Mouse (Mus musculus) small intestine, adult 2 months (tissue): ENCODE results near the gene Cyp27a1. TPM values are rescaled to one million over a fixed set of nuclear protein-coding genes. Genes with fewer than 3 reads are reported as not detected.

Source experiments
- H3K27ac ChIP-seq: fragments of 200-500 bp; 2 replicates; pipeline ENCODE4 v1.5.1; 2012; ENCODE audit warnings: low read depth, low read length, control low read depth, inconsistent platforms; ENCODE audit not compliant: insufficient read depth
- H3K27me3 ChIP-seq: fragments of 200-500 bp; 2 replicates; pipeline ENCODE4 v1.6.1; 2012; ENCODE audit warnings: mild to moderate bottlenecking, moderate library complexity, low read length, inconsistent platforms; ENCODE audit not compliant: control insufficient read depth, insufficient read depth
- H3K36me3 ChIP-seq: fragments of 200-500 bp; 2 replicates; pipeline ENCODE4 v1.6.1; 2012; ENCODE audit warnings: mild to moderate bottlenecking, low read length, control low read depth, inconsistent platforms; ENCODE audit not compliant: control insufficient read depth, insufficient read depth
- H3K4me1 ChIP-seq: fragments of 200-500 bp; 2 replicates; pipeline ENCODE4 v1.6.1; 2012; ENCODE audit warnings: low read length, inconsistent platforms, mixed read lengths; ENCODE audit not compliant: control insufficient read depth, insufficient read depth, insufficient read length
- H3K4me3 ChIP-seq: fragments of 200-500 bp; 2 replicates; pipeline ENCODE4 v1.5.1; 2012; ENCODE audit warnings: low read depth, mild to moderate bottlenecking, control low read depth, inconsistent platforms, low read length, moderate library complexity
- CTCF ChIP-seq: fragments of 200-500 bp; IDR thresholded peaks from 2 replicates; pipeline ENCODE4 v1.5.1; 2012; ENCODE audit warnings: low read depth, mild to moderate bottlenecking, control low read depth, inconsistent platforms, low read length, moderate library complexity, mixed read lengths; ENCODE audit not compliant: insufficient replicate concordance, insufficient read length; ENCODE audit errors: extremely low read depth
- POLR2A ChIP-seq: fragments of 200-500 bp; IDR thresholded peaks from 2 replicates; pipeline ENCODE4 v1.6.1; 2012; ENCODE audit warnings: low read depth, mild to moderate bottlenecking, control low read depth, inconsistent platforms, low read length, moderate library complexity
- WGBS: fragments of 180-500 bp; shearing (Covaris S2); methylation state at CpG from one replicate; pipeline ENCODE4 v1.1.7; 2018; 5-methylcytosine and 5-hydroxymethylcytosine counted together
- polyA plus RNA-seq: library from polyadenylated mRNA; depleted of rRNA; stranded (reverse); fragments of >200 nt; gene quantifications from 2 replicates; pipeline ENCODE4 v1.2.3, GENCODE M21; 2012; rRNA removed

The Cyp27a1 gene
- polyA plus RNA-seq, 1 experiment, result 36.2 TPM

- WGBS, result 24% methylated on average over 14 of the region's 14 CpGs
- H3K27ac ChIP-seq, result no peak overlapping the region
- H3K36me3 ChIP-seq, result no peaks in the 10 kb centered on the region
- TF ChIP-seq POLR2A (no peak), CTCF (no peak)
- H3K4me1 ChIP-seq, result peaks cover 11% of the 10 kb centered on the region
- no peak overlapping the region for H3K4me3 ChIP-seq
- H3K27me3 ChIP-seq, result peaks cover 27% of the 10 kb centered on the region
These were observed 68.7 kb downstream of the Cyp27a1 start for GRCm38 (mm10) chr1:74782045-74782444.

DNA sequence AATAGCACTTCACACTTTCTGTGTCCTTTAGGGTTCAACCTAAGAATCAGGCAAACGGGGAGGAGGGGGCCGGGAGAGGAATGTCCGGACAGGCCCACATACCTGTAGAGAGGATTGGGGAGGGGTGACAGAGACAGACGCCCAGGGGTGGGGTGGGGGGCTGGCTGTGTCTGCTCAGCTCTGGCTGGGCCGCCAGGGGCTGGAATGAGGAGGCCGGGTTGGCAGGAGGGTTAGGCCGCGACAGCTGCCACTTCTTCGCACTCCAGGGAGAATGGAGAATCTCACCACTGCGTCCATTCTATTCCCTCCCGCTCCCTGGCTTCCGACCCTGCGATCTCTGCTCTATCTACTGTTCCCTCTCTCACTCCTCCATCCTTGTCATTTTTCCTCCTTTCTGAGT is 70.2 kb downstream of the Cyp27a1 start:
- H3K4me3 ChIP-seq, result no peak overlapping the region; the same call in 1 of the 2 replicates

DNA sequence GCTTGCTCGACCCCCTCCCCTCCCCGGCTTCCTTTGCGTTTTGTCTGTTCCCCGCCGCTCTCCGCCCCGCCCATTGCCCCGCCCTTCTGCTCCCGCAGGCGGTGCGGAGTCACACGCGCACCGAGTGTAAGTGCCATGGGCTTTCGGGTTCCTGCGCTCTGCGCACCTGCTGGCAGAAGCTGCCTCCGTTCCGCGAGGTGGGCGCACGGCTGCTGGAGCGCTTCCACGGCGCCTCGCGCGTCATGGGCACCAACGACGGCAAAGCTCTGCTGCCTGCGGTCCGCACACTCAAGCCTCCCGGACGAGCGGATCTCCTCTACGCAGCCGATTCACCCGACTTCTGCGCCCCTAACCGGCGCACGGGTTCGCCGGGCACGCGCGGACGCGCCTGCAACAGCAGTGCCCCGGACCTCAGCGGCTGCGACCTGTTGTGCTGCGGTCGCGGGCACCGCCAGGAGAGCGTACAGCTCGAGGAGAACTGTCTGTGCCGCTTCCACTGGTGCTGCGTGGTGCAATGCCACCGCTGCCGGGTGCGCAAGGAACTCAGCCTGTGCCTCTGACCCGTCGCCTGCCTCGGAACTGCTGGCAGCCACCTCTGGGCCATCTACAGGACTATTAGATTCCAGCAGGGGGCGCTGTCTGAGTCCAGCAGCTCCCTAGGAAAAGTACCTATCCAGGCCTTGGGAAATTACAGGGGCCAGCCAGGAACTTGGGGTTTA is 70.8 kb downstream of the Cyp27a1 start:
- WGBS, result under 1% methylated on average over 67 of the region's 67 CpGs
- H3K27me3 ChIP-seq, result peaks cover 34% of the 10 kb centered on the region
- peak overlapping the region; percentile 56 for H3K4me3 ChIP-seq
- H3K36me3 ChIP-seq, result no peaks in the 10 kb centered on the region
- no peak overlapping the region for H3K27ac ChIP-seq
- no peak for TF ChIP-seq POLR2A
- peak; percentile 65; the same call in 1 of the 2 replicates for TF ChIP-seq CTCF
- peaks cover 11% of the 10 kb centered on the region for H3K4me1 ChIP-seq

More for the DNA sequence above, 70.2 kb downstream of the Cyp27a1 start:
- TF ChIP-seq CTCF, result no peak
- TF ChIP-seq POLR2A, result no peak
- 9% methylated on average over 13 of the region's 13 CpGs for WGBS
- Histone ChIP-seq H3K36me3 (no peaks in the 10 kb centered on the region), H3K27ac (no peak overlapping the region), H3K27me3 (peaks cover 30% of the 10 kb centered on the region), H3K4me1 (peaks cover 11% of the 10 kb centered on the region)

Other genes with a start within 250 kb of the Cyp27a1 start
- gene Cnot9, start 207.5 kb upstream of the Cyp27a1 start, polyA plus RNA-seq, result 9.0 and 16.4 TPM in 2 replicates
- gene Plcd4, start 170.7 kb upstream of the Cyp27a1 start, polyA plus RNA-seq, result not detected in 2 replicates
- 0.33 and 1.2 TPM in 2 replicates for gene Usp37, start 169.3 kb upstream of the Cyp27a1 start, polyA plus RNA-seq
- gene Zfp142, start 125.3 kb upstream of the Cyp27a1 start, polyA plus RNA-seq, result 5.0 and 8.5 TPM in 2 replicates
- gene Bcs1l, start 125.3 kb upstream of the Cyp27a1 start, polyA plus RNA-seq, result 5.3 and 5.9 TPM in 2 replicates
- gene Rnf25, start 112.2 kb upstream of the Cyp27a1 start, polyA plus RNA-seq, result 18.8 and 31.3 TPM in 2 replicates
- gene Stk36, start 112.1 kb upstream of the Cyp27a1 start, polyA plus RNA-seq, result 1.1 and 1.4 TPM in 2 replicates
- gene Ttll4, start 51.8 kb upstream of the Cyp27a1 start, polyA plus RNA-seq, result 5.7 and 8.4 TPM in 2 replicates
- 1.5 TPM in 1 of 2 replicates, not detected in the other for gene Prkag3, start 35.6 kb downstream of the Cyp27a1 start, polyA plus RNA-seq
- gene Wnt6, start 58.3 kb downstream of the Cyp27a1 start, polyA plus RNA-seq, result 2.0 and 6.0 TPM in 2 replicates
- 0.14 and 0.57 TPM in 2 replicates for gene Wnt10a, start 77.9 kb downstream of the Cyp27a1 start, polyA plus RNA-seq
- 1.2 and 2.1 TPM in 2 replicates for gene Cdk5r2, start 141.4 kb downstream of the Cyp27a1 start, polyA plus RNA-seq
- 2.0 and 5.2 TPM in 2 replicates for gene Fev, start 171.8 kb downstream of the Cyp27a1 start, polyA plus RNA-seq
- 0.86 and 1.1 TPM in 2 replicates for gene Cryba2, start 179.6 kb downstream of the Cyp27a1 start, polyA plus RNA-seq
- 0.03 and 0.15 TPM in 2 replicates for gene Cfap65, start 222.0 kb downstream of the Cyp27a1 start, polyA plus RNA-seq
- gene Ihh, start 238.1 kb downstream of the Cyp27a1 start, polyA plus RNA-seq, result 67.5 and 198 TPM in 2 replicates